Mouse (Mus musculus): Measurements from ENCODE around the gene Tap2.

Gene Tap2

DNA sequence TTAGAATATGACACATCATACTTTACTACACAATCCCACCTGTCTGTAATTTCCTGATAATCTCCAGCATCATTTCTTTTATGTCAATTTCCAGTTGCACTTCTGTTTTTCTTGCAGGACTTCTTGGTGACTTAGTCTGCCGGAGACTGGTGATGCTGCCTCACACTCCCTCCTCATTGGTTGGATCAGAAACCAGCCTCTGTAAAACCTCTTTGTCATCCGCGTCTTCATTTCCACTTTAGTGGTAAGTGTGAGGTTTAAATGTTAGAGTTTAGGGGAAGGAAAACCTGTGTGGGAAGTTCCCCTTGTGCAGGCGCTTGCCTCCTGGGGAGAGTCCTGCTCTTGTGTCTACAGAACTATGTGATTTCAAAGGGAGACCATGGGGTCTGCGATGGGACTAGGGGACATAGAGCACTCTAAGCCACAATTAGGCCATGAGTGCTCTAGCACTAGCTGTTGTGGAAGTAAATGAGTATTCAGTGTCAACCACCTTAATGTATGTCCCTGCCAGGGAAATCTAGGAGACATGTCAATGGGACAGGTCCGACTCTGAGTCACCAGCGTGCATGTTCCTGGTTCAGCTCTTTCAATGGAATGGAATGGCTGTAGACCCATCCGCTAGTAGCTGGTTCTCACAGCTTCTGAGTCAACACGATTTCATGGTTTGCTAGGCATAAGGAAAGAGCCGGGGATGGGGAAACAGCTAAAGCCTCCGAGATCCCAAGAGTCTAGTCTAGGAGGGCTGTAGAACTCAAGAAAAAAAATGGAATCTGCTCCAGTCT is 54.5 kb downstream of the Tap2 start, which contains the start of gene H2-Ab1:
Gene H2-Ab1 (plus strand): TSS at position 96 of the 782 bp plus-strand sequence.
- peak; percentile 93 to 98 for DNase-seq

DNA sequence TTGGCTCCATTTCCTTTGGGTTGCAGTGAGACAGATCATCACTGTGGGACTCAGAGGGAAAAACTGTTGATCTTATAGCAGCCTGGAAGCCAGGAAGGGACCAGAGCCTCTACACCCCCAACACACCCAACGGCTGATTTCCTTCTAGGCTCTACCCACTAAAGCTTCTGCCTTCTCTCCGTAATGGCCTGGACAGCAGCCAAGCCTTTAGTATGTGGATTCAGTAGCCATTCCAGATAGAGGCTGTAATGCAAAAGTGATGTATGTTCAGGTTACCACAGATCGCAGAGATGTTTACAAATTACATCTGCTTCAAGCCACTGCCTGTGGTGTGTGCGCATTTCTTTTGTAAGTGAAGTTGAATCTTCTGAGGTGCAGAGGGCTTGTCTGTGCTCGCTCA is 57.2 kb downstream of the Tap2 start:
- DNase-seq: no peak

DNA sequence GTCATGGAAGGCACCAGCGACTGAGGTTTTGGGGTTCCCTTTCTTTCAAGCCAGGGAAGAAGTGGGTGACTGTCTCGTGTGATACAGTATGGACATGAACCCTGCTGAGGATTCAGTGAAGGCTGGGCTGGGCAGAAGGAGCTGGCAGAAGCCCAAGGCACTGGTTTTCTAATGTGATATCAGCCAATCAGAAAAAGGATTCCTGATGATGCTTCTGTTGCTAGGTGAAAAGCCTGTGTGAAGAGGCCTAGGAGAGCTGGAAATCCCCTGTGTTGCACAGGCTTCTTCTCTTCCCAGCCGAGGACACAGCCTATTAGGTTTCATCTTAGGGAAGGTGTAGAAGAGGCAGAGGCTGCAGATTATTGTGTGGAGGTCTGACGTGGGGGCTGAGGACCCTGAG is 58.2 kb downstream of the Tap2 start:
- DNase-seq: peak; percentile 67 to 76

DNA sequence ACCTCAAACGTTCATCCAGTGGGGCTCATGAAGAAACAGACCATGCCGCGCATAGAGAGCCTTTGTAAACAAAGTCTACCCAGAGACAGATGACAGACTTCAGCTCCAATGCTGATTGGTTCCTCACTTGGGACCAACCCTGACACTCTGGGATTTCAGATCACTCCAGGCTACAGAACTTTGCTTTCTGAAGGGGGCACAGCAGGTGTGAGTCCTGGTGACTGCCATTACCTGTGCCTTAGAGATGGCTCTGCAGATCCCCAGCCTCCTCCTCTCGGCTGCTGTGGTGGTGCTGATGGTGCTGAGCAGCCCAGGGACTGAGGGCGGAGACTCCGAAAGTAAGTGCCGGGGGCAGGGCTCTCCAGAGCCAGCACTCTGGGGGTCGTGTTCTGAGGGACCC is 59.7 kb downstream of the Tap2 start:
- DNase-seq: peak; percentile 67 to 80

DNA sequence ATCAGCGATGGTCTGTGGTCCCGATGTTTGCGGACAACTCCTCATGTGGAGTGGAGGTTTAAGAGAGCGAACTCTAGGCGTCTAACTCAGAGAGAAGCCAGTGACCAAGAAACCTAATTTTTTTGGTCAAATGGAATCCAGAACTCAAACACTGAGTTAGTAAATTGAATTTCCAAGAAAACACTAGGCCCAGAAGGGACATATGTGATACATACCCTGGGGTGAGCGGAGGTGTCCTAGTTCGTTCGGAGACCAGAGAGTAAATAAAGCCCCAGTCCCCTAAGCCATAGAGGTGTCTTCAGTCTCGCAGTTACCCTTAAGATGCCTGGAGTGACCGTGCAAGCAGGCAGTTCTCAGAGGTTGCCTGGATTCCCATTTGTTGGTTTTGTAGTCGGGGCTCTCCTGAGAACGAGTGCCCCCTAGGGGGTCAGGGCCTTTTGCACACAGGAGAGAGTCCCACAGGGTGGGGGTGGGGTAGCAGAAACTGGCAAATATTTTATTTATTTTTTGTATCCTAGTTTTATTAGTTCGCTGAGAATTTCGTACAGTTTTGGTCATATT is 60.6 kb downstream of the Tap2 start:
- DNase-seq: peak; percentile 58 to 64

DNA sequence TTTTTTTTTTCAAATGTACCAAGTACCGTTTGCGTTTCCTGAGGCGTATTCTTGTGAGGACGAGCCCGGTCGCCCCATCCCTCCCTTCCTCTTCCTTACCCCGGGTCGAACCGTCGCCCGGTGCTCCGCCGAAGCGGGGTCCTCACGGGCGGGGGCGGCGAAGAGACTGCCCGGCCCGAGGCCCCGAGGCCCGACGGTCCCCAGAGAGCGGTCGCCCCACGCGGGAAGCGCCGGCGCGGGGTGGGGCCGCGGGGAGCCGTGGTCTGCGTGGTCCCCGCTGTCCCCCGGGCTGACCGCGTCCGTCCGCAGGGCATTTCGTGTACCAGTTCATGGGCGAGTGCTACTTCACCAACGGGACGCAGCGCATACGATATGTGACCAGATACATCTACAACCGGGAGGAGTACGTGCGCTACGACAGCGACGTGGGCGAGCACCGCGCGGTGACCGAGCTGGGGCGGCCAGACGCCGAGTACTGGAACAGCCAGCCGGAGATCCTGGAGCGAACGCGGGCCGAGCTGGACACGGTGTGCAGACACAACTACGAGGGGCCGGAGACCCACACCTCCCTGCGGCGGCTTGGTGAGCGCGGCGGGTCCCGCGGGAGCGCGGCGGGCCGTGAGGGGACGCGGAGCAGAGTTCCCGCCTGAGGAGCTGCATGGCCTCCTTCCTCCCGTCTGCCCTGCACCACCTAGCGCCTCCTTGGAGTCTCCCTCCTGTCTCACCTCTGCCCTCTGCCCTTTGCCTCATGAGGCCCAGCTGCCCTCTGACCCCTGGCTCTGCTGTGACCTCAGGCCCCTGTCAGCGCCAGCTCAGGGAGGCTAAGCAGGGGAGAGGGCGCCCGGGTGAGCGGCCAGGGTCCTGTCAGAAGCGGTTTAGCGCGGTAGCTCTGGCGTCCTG is 61.4 kb downstream of the Tap2 start:
- DNase-seq: peak; percentile 53 to 57
